Mouse (Mus musculus) kidney, adult 11 months (tissue): ENCODE data around the gene Dnlz.

Source experiments
- DNase-seq: peaks from one replicate; pipeline ENCODE4 v3.0.0; 2022

Dnlz gene

DNA sequence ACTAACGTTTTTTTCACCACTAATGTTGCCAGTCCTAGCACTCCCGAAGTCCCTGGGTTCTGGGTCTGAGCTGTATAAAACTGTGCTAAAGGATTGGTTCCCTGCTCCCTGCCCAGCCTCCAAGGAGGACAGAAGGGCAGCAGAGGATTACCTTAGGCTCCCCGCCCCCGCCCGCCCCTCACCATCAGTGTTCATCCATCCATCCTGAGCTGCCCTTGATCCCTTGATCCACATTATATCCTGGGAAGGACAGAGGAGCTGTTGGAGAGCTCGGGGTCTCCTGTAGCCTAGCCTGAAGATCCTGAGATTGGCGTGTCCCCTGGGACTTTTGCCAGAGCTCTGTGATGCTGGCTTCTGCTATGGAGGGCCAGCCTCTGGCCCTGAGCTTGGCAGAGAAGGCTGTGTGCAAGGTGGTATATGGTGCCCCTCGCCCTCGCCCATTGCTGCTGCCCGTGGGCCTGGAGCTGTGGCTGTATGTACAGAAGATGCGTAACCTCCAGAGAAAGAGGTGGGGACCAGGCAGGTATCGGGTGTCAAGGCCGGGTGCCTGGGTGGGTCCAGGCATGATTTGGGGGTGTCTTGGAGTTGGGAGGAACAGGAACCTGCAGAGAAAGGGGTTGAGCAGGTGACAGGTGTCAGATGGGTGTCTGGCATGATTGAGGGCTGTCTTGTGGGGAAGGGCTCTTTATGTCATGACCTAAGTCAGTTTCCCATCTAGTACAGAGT, 32.2 kb downstream of the Dnlz start:
- no peak for DNase-seq

- DNase-seq: no peak
These were observed 32.8 kb downstream of the Dnlz start for GRCm38 (mm10) chr2:26319109-26319508.

DNA sequence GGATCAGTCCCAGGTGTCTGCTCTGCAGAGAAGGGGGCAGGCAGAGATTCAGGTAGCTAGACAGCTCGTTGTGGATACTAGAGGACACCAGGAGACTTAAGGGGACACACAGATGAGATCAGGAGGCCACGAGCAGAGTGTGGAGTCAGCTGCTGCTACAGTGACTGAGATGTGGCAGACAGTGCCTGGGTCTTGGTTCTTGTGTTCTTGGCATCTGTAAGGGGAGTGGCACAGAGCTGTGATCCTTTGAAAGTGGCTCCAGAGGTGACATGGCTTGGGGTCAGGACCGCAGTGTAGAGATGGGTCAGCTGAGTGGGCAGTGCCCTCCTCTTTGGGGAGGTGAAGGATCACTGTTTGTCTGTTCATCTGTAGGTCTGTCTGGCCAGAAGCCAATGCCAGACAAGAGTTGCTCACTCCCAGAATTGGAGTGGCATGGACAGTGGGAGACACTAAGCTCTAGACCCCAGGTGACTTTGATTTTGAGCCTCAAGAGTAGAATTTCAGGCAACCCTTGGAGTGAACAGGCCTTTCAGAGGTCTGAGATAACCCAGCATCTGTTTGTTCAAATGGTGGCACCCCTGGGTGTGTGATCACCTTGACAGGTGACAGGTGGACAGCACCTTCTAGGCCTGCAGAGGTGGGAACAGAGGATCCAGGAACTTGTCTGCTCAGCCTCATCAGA, 33.8 kb downstream of the Dnlz start:
- no peak for DNase-seq

DNA sequence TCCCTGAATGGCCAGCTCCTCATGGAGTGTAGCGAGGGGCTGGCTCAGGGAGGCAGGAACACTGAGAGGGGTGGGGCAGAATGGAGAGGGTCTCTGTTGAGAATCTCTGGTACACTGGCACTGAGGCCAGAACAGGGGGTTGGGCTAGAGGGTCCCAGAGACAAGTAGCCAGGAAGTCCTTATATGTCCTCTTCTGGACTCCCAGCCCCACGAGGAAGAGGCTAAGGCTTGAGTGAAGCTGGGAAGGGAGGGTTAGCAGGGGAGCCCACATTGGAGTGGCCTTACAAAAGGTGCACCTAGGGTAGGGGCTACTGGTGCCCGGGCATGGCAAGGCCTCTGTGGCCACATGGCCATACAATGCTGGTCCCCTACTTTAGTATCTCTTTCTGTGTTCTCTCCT, 34.5 kb downstream of the Dnlz start:
- DNase-seq: no peak

- no peak for DNase-seq
These were observed 35.2 kb downstream of the Dnlz start for GRCm38 (mm10) chr2:26316576-26317246.

DNA sequence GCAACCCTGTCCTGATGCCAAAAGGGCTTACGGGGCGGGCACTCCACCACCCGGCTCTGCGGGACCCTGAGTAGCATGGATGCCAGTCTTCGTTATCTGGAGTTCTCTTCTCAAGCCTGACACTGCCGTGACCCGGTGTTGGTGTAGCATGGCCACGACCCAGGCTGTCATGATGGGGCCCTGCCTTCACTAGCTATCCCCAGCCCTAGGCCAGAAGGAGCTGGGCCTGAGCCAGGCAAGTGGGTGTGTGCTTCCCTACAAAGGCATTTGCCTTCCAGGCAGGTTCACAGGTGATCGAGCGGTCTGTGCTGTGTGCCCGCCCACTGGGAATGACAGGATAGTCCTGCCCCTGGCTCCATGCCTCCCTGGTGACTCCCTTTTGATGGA, 36.0 kb downstream of the Dnlz start:
- peak; percentile 62 for DNase-seq

- peak; percentile 65 for DNase-seq
These were observed 36.6 kb downstream of the Dnlz start, which contains the start of gene Gpsm1 for GRCm38 (mm10) chr2:26315072-26315924. Gpsm1 (plus strand) TSS chr2:26315515.

DNA sequence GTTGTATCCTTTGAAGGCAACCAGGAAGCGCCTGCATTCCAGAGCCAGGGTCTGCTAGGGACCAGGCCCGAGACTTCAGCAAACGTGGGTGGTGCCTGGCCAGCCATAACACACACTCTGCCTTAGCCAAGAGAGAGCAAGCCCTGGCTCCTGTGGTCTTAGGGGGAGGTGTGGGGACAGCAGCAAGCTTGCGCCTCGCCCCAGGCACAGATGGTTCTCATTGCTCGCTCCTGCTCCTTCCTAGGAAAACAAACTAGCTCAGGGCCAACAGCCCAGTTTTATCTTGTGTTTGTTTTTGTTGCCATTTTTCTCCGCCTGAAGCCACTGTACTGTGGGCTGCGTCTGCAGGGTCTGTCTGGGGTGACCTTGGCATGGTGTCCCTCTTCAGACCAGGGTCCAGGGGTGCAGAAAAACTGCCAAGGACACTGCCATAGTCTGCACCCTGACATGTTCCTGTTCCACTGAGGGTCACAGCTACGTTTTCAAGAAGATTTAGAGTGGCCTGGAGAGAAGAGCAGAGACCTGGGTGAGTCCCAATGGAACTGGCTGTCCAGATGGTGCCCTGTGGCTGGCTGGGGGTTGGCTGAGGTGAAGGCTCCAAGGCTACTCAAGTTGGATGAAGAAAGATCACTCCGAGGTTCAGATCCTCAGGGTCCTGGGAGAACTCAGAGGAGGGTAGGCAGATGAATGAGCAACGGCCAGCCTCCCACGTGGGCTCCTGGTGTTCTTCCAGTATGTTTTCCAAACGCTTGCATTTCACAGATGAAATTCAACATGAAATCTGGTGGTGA, 37.4 kb downstream of the Dnlz start:
- peak; percentile 58 for DNase-seq

GRCm38 (mm10) chr2:26313394-26313793, 38.5 kb downstream of the Dnlz start:
- no peak for DNase-seq

DNA sequence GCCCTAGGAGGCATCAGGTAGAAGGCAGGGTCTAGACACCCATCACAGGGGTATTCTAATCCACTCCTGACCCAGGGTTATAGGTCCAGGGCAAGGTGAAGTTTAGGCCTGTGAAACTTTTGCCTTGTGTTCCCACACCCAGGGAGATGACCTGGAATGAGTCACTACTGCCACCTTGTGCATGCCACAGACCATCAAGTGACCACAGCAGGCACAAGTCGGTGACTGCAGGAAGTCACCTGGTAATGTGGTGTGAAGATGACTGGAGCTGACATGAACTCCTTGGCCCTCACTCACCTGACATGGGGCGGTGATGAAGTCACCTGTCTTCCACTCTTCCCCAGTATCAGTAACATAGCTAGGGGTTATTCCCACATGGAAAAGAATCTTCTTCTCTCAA, 39.1 kb downstream of the Dnlz start:
- DNase-seq: no peak

DNA sequence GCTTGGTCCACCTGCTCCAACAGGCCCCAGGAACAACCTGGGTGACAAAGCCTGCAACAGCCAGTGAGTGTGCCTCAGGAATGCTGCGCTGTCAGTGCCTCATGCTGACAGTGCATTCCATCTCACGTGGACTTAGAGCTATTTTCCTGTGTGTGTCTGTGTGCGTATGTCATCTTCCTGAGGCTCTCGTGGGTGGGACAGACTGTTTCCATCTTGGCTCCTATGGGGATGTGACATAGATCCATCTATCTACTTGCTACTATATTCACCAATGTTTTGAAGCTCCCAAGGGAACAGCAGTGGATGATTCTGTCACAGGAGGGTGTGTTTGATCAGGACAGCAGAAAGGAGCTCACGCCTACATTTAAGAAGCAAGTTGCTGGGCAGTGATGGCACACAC, 40.0 kb downstream of the Dnlz start:
- DNase-seq: no peak

GRCm38 (mm10) chr2:26309739-26310138, 42.2 kb downstream of the Dnlz start:
- DNase-seq: peak; percentile 26

GRCm38 (mm10) chr2:26306702-26307101, 45.2 kb downstream of the Dnlz start:
- DNase-seq: no peak

DNA sequence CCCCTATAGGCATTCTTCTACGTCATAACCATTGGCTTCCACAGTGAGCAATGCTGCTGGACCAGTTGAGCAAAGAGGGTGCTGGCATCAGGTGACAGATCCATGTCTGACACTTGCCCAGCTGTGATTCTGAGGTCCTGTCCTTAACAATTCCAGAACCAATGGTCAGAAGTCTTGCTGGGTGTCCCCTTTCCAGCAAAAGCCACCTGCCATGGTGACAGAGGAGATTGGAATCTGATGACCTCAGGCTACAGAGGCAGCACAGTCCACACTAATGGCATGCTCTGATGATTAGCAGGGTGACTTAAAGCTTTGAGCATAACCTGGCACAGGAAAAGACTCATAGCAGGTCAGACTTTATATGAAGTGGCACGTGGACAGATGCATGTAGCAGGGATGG, 46.4 kb downstream of the Dnlz start:
- no peak for DNase-seq

DNA sequence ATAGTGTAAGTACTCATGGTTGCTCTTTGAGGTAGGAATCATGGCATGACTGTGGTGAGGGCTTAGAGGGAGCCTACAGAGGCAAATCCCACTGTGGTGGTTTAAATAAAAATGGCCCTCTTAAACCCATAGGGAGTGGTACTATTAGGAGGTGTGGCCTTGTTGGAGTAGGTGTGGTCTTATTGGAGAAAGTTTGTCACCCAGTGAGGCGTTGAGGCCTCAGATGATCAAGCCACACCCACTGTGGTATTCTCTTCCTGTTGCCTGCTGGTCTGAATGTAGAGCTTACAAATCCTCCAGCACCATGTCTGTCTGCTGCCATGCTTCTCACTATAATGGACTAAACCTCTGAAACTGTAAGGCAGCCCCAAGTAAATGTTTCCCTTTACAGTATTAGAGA, 47.2 kb downstream of the Dnlz start:
- no peak for DNase-seq

DNA sequence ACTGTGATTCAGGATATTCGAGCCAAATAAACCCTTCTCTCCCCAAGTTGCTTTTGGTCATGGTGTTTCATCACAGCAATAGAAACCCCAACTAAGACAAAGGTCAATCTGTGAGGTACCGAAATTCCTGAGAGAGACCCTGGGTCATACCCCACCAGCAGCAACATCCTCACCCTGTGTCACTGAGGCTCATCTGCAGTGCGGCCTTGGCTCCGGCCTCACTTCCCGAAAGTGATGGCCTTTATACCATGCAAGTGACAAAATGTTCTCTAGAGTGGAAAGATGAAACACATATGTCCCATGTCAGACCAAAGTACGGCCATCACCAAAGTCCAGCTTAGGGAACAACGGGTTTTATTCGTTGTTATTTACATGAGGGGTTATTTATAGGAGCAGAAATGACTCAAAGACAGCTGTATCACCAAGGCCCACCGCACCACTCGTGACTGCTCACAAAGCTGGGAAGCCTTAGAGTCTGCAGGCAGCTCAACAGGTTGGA, 49.9 kb downstream of the Dnlz start:
- DNase-seq: no peak

DNA sequence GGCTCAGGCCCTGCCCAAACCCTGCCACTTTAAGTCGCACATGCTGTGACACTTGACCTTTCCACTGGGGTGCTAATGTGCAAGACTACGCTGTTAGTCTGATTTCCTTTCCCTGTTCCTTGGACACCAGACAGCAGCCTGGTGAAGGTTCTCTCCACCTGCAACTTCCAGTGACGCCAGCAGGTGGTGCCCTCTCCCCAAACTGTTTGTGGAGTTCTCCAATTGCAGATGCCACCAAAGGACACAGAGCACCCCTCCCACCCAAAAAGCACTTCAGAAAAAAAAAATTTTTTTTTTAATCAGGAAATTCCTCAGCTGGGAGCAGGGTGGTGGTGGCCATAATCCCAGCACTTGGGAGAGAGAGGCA, 51.1 kb downstream of the Dnlz start:
- peak; percentile 76 for DNase-seq

- DNase-seq: no peak
These were observed 51.6 kb downstream of the Dnlz start for GRCm38 (mm10) chr2:26300161-26300807.

GRCm38 (mm10) chr2:26299336-26299735, 52.6 kb downstream of the Dnlz start:
- no peak for DNase-seq

DNA sequence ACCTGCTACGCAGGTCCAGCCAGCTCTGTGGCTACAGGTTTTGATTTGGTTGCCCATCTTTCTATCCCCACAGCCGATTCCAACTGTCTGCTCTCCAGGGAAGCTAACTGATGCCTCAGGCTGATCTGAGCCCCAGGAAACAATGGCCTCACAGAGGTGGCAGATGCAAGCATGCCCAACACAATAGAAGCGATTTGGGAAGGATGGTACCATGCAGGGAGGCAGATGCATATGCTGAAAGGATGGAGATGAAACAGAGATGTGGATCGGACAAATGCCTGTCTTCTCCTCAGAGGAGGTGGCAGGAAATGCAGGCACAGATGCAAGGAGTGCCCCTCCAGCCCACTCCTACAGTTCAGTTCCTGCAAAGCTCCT, 53.1 kb downstream of the Dnlz start:
- no peak for DNase-seq

DNA sequence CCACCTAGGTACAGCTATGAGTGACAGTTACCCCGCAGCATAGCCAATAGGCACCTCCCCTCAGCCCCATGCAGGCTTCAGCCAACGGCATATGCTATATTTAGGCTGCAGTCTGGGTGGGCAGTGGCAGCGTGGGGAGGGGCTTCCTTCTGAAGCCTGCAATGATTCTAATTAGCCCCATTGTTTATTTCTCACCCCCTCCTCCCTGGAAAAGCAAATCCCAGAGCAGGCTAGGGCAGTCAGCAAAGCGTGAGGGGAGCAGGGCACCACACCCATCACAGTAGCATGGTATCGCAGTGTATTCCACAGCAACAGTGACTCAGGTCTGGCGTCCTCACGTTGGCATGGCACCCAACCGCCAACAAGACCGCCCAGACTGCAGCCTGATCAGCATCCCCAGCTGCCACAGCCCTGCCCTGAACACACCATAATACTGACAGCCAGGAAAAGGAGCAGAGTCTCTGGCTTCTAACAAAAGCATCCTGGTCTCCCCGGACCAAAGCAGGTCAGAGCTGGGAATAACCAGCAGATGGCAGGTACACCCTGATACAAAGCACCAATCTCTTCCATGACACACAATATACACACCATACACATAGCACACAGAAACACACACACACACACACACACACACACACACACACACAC, 53.6 kb downstream of the Dnlz start:
- DNase-seq: no peak
